Mouse (Mus musculus) megakaryocyte-erythroid progenitor cell, adult 5-6 weeks (primary cell): ENCODE measurements around the gene Ick. TPM values are rescaled to one million over a fixed set of nuclear protein-coding genes. Genes with fewer than 3 reads are reported as not detected.
"Not testable (repeated sequence)": the region's sequence is repeated elsewhere in the genome, so short reads cannot be mapped to it uniquely, and the experiment has no call there.

Experiments
- ATAC-seq: replicated peaks from 2 replicates; pipeline ENCODE4 v1.8.0; 2016; ENCODE audit warnings: mild to moderate bottlenecking, inconsistent platforms; ENCODE audit not compliant: severe bottlenecking, poor library complexity, low FRiP score, low TSS enrichment
- total RNA-seq, 2 experiments: library from RNA; stranded (forward) in 1 of 2; stranded (reverse) in 1 of 2; fragments of 200-1000, 215-1000 nt in 1 of 2; fragments of >200 nt in 1 of 2; fragmentation: Nextera tagmentation in 1 of 2; gene quantifications; 2 replicates each; pipeline ENCODE4 v1.2.3; 2014 to 2017

The Ick gene
- total RNA-seq, 2 experiments from 2014 or later = 17.1 to 18.1 TPM

GRCm38 (mm10) chr9:78138044-78138676 lies 29.2 kb downstream of the Ick start:
- ATAC-seq = no peak

DNA sequence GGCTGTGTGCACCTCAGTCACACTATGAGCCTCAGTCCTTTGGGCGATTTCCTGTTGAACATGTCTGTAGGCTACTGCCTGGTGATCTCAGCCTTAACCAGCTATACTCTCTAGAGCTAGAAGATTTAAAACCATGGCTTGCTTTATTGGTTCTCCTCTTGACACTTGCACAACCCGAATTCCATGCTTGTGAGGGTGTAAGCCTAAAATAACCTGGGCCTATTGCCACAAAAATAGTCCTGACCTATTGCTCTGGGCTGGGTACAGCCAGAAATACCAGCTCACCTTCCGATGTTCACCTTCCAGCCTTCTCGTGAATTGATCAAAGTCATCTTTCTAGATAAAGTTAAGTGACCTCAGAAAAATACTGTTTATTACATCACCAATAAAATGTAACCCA lies 30.5 kb downstream of the Ick start:
- no peak for ATAC-seq

GRCm38 (mm10) chr9:78146099-78146498 lies 37.1 kb downstream of the Ick start:
- ATAC-seq = no peak

- no peak for ATAC-seq
Observed at GRCm38 (mm10) chr9:78146627-78147026, 37.6 kb downstream of the Ick start.

- no peak for ATAC-seq
Observed at GRCm38 (mm10) chr9:78148149-78148548, 39.2 kb downstream of the Ick start.

DNA sequence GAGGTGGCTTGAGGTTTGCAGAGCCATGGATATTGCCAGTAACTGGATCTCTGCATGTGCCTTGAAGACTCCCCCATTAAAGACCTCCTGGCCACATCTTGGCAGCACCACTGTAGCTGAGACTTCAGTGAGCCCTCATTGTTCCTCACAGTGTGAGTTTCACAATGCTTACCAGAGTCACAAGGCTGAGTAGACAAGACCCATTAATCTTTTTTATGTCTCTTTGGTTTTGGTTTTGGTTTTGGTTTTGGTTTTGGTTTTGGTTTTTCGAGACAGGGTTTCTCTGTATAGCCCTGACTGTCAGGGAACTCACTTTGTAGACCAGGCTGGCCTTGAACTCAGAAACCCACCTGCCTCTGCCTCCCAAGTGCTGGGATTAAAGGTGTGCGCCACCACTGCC lies 40.8 kb downstream of the Ick start:
- 0 out of 2 replicates have a peak, but pooled peaks have one; percentile 25 for ATAC-seq

- no peak for ATAC-seq
Observed at GRCm38 (mm10) chr9:78154211-78154977, 45.4 kb downstream of the Ick start.

GRCm38 (mm10) chr9:78157221-78157620 lies 48.2 kb downstream of the Ick start:
- ATAC-seq = no peak

DNA sequence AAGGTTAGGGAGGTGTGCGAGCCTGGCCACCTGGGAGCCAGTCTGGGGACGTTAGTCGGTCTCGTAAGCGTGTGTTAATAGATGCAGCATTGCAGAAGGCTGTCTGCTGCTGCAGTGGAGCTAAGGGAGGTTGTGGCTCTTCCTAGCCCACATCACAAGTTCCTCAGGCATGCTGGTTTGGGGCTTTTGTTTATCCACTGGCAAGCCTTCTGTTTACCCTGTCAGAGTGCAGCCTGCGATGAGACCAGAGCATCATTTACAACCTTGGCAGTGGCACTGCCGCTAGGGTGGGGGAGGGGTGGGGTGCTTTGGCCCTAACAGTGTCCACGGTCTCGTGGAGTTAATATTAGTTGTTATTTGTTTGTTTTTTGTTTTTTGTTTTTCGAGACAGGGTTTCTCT lies 54.3 kb downstream of the Ick start:
- ATAC-seq = no peak

GRCm38 (mm10) chr9:78164741-78165140 lies 55.7 kb downstream of the Ick start:
- no peak for ATAC-seq

DNA sequence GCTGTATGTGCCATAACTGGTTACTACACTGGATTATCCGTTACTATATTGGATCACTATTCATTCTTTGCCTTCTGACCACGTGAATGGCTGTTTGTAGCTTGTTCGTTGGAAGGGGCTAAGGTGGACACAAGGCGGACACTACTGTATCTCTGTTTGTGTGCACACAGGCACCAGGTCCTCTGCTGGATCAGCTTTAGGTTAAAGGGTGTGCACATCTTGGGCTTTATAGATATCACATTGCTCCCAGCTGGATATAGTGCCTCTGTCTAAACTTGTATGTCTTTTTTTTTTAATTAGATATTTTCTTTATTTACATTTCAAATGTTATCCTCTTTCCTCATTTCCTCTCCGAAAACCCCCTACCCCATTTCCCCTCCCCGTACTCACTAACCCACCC lies 56.5 kb downstream of the Ick start:
- no peak for ATAC-seq

DNA sequence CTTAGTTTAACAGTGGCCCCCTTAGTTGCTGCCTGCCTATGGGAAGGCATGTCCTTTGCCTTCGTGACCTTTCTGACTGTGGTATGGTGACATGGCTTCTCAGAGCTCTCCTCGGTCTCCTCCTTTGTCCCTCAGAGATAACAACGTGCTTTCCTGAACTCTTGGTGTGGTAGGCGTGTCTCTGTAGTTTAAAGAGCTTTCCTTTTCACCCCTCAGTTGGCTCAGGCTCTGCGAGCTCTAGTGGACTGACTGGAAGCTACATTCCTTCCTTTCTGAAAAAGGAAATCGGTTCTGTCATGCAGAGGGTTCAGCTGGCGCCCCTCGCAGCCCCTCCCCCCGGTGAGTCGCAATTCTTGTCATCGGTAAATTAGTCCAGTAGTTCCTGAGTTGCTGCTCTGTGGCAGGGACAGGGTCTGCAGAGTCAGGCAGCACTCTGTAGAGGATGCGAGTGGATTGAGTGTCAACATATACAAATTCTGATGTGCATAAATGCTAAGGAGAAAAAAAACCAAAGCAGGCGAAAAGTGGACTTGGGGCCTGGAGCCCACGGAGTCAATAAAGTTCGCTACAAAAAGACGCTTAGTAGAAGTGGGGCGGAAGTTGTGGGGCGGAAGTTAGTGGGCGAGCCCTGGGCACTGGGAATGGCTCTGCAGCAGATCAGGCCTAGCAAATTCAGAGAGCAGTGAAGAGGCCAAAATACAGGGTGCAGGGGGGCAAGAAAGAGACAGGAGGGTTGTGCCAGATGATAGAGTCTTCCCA lies 57.9 kb downstream of the Ick start:
- ATAC-seq = peak; percentile 83

- ATAC-seq = no peak
Observed at GRCm38 (mm10) chr9:78167453-78167969, 58.5 kb downstream of the Ick start.

- ATAC-seq = peak; percentile 46; the same call in 1 of the 2 replicates
Observed at GRCm38 (mm10) chr9:78168864-78169263, 59.9 kb downstream of the Ick start.

- ATAC-seq = no peak
Observed at GRCm38 (mm10) chr9:78174016-78174415, 65.0 kb downstream of the Ick start.

DNA sequence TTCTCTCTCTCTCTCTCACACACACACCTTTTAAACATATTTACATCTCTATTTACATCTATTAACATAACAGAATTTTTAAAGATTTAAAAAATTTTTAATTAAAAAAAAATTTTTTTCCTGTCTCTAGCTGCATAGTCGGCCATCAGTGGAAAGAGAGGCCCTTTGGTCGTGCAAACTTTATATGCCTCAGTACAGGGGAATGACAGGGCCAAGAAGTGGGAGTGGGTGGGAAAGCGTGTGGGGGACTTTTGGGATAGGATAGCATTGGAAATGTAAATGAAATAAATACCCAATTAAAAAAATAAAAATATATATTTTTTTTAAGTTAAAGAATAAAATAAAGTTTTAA lies 65.9 kb downstream of the Ick start:
- ATAC-seq = not testable (repeated sequence)

DNA sequence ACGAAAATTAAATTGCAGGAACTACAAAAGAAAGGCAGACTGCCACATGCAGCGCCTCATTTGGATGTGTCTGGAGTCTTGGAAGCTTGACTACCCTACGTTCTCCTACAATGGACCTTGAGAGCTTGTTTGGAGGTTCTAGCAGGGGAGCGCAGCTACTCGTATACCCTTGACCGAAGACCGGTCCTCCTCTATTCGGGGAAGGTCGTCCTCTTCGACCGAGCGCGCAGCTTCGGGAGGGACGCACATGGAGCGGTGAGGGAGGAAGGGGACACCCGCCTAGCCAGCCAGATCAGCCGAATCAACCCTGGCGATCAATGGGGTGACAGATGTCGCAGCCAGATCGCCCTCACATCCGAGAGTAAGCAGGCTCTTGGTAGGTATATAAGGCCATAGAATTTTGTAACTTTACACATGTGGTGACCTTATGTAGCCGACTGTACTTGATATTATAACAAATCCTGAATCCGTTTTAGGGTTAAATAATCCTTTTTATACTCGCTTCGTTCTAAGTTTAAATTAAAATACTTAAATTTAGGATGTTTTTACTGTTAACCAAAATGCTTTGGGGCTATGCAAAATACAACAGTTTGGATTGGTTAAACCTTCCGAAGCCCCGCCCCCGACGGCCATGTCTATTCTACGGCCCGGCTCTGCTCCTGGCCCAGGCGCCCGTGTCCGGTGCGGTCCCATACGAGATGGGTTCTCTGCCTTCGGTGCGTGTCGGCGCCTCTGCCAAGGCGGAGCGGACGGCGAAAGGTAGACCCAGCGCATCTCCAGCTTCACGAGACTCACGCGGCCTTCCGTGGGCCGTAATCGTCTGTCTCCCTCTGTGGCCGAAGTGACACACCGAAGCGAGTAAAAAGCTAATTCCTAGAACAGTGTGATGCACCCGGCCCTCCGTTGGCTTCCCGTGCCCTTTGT lies 66.5 kb downstream of the Ick start:
- peak; percentile 96 for ATAC-seq

- ATAC-seq = peak; percentile 79
Observed at GRCm38 (mm10) chr9:78176201-78176727, 67.3 kb downstream of the Ick start.

DNA sequence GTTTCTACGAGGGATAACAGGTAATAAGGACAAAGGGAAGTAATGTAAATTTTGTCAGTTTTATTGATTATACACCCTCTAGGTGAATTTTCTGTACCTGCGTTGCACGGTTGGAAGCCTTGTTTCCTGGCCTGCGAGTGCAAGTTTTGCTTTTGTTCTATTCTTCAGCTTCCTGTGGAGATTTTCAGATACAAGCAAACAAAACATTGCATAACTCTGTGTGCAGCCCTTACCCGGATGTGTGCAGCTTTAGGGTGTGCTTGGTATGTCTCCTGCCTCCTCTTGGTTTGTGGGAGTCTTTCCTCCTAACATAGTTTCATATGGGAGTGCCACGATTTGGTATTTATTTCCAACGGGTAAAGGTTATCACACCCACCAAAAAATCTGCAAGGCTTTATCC lies 67.8 kb downstream of the Ick start:
- ATAC-seq = peak; percentile 43; the same call in 1 of the 2 replicates
